Mouse (Mus musculus): ENCODE data around the gene Mylk. TPM values are rescaled to one million over a fixed set of nuclear protein-coding genes. Genes with fewer than 3 reads are reported as not detected.

Gene Mylk
- total and polyA plus RNA-seq, 3 experiments: 28.3 to 42.3 (median 32.9) TPM

GRCm38 (mm10) chr16:34763959-34764591, 19.1 kb downstream of the Mylk start:
- H3K4me3 ChIP-seq: no peak overlapping the region
- no peaks in the 10 kb centered on the region for H3K4me1 ChIP-seq (ENCODE audit: control insufficient read depth, insufficient read depth, low read length)
- H3K9ac ChIP-seq (ENCODE audit: low read depth, low read length): no peak overlapping the region
- intact Hi-C loops (cut with DNase I): no loop called here
- TF ChIP-seq EP300 (IDR thresholded peaks at IDR 0.05; ENCODE audit: insufficient read depth, low read depth, low read length) (no peak), CTCF (IDR thresholded peaks at IDR 0.05) (no peak), POLR2A (IDR thresholded peaks at IDR 0.05; ENCODE audit: insufficient read depth, low read depth, low read length) (no peak)
- H3K36me3 ChIP-seq (ENCODE audit: control insufficient read depth, insufficient read depth, low read length): no peaks in the 10 kb centered on the region
- no peak overlapping the region for H3K27ac ChIP-seq
- no peaks in the 10 kb centered on the region for H3K27me3 ChIP-seq (ENCODE audit: control insufficient read depth, insufficient read depth, low read length)
- no peak for DNase-seq
- H3K79me2 ChIP-seq (replicated peaks; ENCODE audit: control insufficient read depth, insufficient read depth, low read length): no peaks in the 10 kb centered on the region
- WGBS: 76% methylated on average over 9 of the region's 9 CpGs

GRCm38 (mm10) chr16:34765666-34766065, 20.7 kb downstream of the Mylk start:
- intact Hi-C loops (cut with DNase I): no loop called here
- Histone ChIP-seq H3K27me3 (ENCODE audit: control insufficient read depth, insufficient read depth, low read length) (no peaks in the 10 kb centered on the region), H3K4me1 (ENCODE audit: control insufficient read depth, insufficient read depth, low read length) (no peaks in the 10 kb centered on the region), H3K4me3 (no peak overlapping the region), H3K9ac (ENCODE audit: low read depth, low read length) (no peak overlapping the region), H3K79me2 (replicated peaks; ENCODE audit: control insufficient read depth, insufficient read depth, low read length) (no peaks in the 10 kb centered on the region), H3K27ac (no peak overlapping the region), H3K36me3 (ENCODE audit: control insufficient read depth, insufficient read depth, low read length) (no peaks in the 10 kb centered on the region)
- 63% methylated on average over 1 of the region's 1 CpGs for WGBS
- no peak for TF ChIP-seq CTCF (IDR thresholded peaks at IDR 0.05)
- TF ChIP-seq POLR2A (IDR thresholded peaks at IDR 0.05; ENCODE audit: insufficient read depth, low read depth, low read length): no peak
- no peak for TF ChIP-seq EP300 (IDR thresholded peaks at IDR 0.05; ENCODE audit: insufficient read depth, low read depth, low read length)
- no peak for DNase-seq

GRCm38 (mm10) chr16:34766193-34766592, 21.2 kb downstream of the Mylk start:
- Histone ChIP-seq H3K4me3 (no peak overlapping the region), H3K27me3 (ENCODE audit: control insufficient read depth, insufficient read depth, low read length) (no peaks in the 10 kb centered on the region), H3K79me2 (replicated peaks; ENCODE audit: control insufficient read depth, insufficient read depth, low read length) (no peaks in the 10 kb centered on the region), H3K27ac (no peak overlapping the region), H3K4me1 (ENCODE audit: control insufficient read depth, insufficient read depth, low read length) (no peaks in the 10 kb centered on the region), H3K9ac (ENCODE audit: low read depth, low read length) (no peak overlapping the region), H3K36me3 (ENCODE audit: control insufficient read depth, insufficient read depth, low read length) (no peaks in the 10 kb centered on the region)
- intact Hi-C loops (cut with DNase I): no loop called here
- no peak for DNase-seq
- 90% methylated on average over 1 of the region's 1 CpGs for WGBS
- TF ChIP-seq POLR2A (IDR thresholded peaks at IDR 0.05; ENCODE audit: insufficient read depth, low read depth, low read length): no peak
- TF ChIP-seq EP300 (IDR thresholded peaks at IDR 0.05; ENCODE audit: insufficient read depth, low read depth, low read length): no peak
- no peak for TF ChIP-seq CTCF (IDR thresholded peaks at IDR 0.05)

GRCm38 (mm10) chr16:34767443-34767842, 22.4 kb downstream of the Mylk start:
- Histone ChIP-seq H3K36me3 (ENCODE audit: control insufficient read depth, insufficient read depth, low read length) (no peaks in the 10 kb centered on the region), H3K27ac (no peak overlapping the region), H3K9ac (ENCODE audit: low read depth, low read length) (no peak overlapping the region), H3K27me3 (ENCODE audit: control insufficient read depth, insufficient read depth, low read length) (no peaks in the 10 kb centered on the region), H3K4me1 (ENCODE audit: control insufficient read depth, insufficient read depth, low read length) (no peaks in the 10 kb centered on the region), H3K79me2 (replicated peaks; ENCODE audit: control insufficient read depth, insufficient read depth, low read length) (no peaks in the 10 kb centered on the region), H3K4me3 (no peak overlapping the region)
- TF ChIP-seq EP300 (IDR thresholded peaks at IDR 0.05; ENCODE audit: insufficient read depth, low read depth, low read length): no peak
- TF ChIP-seq POLR2A (IDR thresholded peaks at IDR 0.05; ENCODE audit: insufficient read depth, low read depth, low read length): no peak
- TF ChIP-seq CTCF (IDR thresholded peaks at IDR 0.05): no peak
- 99% methylated on average over 2 of the region's 2 CpGs for WGBS
- no peak for DNase-seq
- intact Hi-C loops (cut with DNase I): no loop called here

- no peak overlapping the region for H3K27ac ChIP-seq
- H3K4me3 ChIP-seq: no peak overlapping the region
- H3K9ac ChIP-seq (ENCODE audit: low read depth, low read length): no peak overlapping the region
- no peaks in the 10 kb centered on the region for H3K79me2 ChIP-seq (replicated peaks; ENCODE audit: control insufficient read depth, insufficient read depth, low read length)
- WGBS: 59% methylated on average over 4 of the region's 4 CpGs
- no peak for DNase-seq
- H3K27me3 ChIP-seq (ENCODE audit: control insufficient read depth, insufficient read depth, low read length): no peaks in the 10 kb centered on the region
- no peaks in the 10 kb centered on the region for H3K4me1 ChIP-seq (ENCODE audit: control insufficient read depth, insufficient read depth, low read length)
- no peak for TF ChIP-seq EP300 (IDR thresholded peaks at IDR 0.05; ENCODE audit: insufficient read depth, low read depth, low read length)
- TF ChIP-seq CTCF (IDR thresholded peaks at IDR 0.05): no peak
- intact Hi-C loops (cut with DNase I): no loop called here
- no peaks in the 10 kb centered on the region for H3K36me3 ChIP-seq (ENCODE audit: control insufficient read depth, insufficient read depth, low read length)
Measured at GRCm38 (mm10) chr16:34768436-34768835, 23.4 kb downstream of the Mylk start.

GRCm38 (mm10) chr16:34770127-34770526, 25.1 kb downstream of the Mylk start:
- intact Hi-C loops (cut with DNase I): no loop called here
- H3K4me1 ChIP-seq (ENCODE audit: control insufficient read depth, insufficient read depth, low read length): no peaks in the 10 kb centered on the region

More at GRCm38 (mm10) chr16:34770127-34770526, 25.1 kb downstream of the Mylk start:
- H3K27ac ChIP-seq: no peak overlapping the region
- no peak overlapping the region for H3K9ac ChIP-seq (ENCODE audit: low read depth, low read length)
- H3K27me3 ChIP-seq (ENCODE audit: control insufficient read depth, insufficient read depth, low read length): no peaks in the 10 kb centered on the region
- no peaks in the 10 kb centered on the region for H3K36me3 ChIP-seq (ENCODE audit: control insufficient read depth, insufficient read depth, low read length)
- no peak for TF ChIP-seq EP300 (IDR thresholded peaks at IDR 0.05; ENCODE audit: insufficient read depth, low read depth, low read length)
- no peak for TF ChIP-seq POLR2A (IDR thresholded peaks at IDR 0.05; ENCODE audit: insufficient read depth, low read depth, low read length)
- TF ChIP-seq CTCF (IDR thresholded peaks at IDR 0.05): no peak
- no peak overlapping the region for H3K4me3 ChIP-seq
- 78% methylated on average over 4 of the region's 4 CpGs for WGBS
- no peaks in the 10 kb centered on the region for H3K79me2 ChIP-seq (replicated peaks; ENCODE audit: control insufficient read depth, insufficient read depth, low read length)
- no peak for DNase-seq
